Mouse (Mus musculus) stomach, embryonic 15.5 days (tissue): Measurements from ENCODE around the gene Dclk1. TPM values are rescaled to one million over a fixed set of nuclear protein-coding genes. Genes with fewer than 3 reads are reported as not detected.

Experiments used
- ATAC-seq: fragments of 200-750 bp; cut with Nextera tagmentation; 2 replicates; pipeline ENCODE4 v1.8.0; 2017; ENCODE audit warnings: low read depth, moderate number of reproducible peaks, moderate TSS enrichment; ENCODE audit not compliant: insufficient read depth, low FRiP score
- H3K27ac ChIP-seq: fragments of 300-500 bp; sonication (generic); 2 replicates; pipeline ENCODE4 v1.5.1; 2015; ENCODE audit warnings: mild to moderate bottlenecking, inconsistent platforms
- H3K27me3 ChIP-seq: fragments of 300-500 bp; sonication (generic); replicated peaks from 2 replicates; pipeline ENCODE4 v1.6.1; 2015; ENCODE audit warnings: inconsistent platforms
- H3K36me3 ChIP-seq: fragments of 300-500 bp; sonication (generic); 2 replicates; pipeline ENCODE4 v1.6.1; 2015; ENCODE audit warnings: inconsistent platforms
- H3K4me1 ChIP-seq: fragments of 300-500 bp; sonication (generic); 2 replicates; pipeline ENCODE4 v1.6.1; 2015; ENCODE audit warnings: inconsistent platforms
- H3K4me2 ChIP-seq: fragments of 300-500 bp; sonication (generic); 2 replicates; pipeline ENCODE4 v1.6.1; 2015; ENCODE audit warnings: mild to moderate bottlenecking, inconsistent platforms
- H3K4me3 ChIP-seq: fragments of 300-500 bp; sonication (generic); replicated peaks from 2 replicates; pipeline ENCODE4 v1.5.1; 2015; ENCODE audit warnings: inconsistent platforms
- H3K9ac ChIP-seq: fragments of 300-500 bp; sonication (generic); 2 replicates; pipeline ENCODE4 v1.6.1; 2015; ENCODE audit warnings: inconsistent platforms
- H3K9me3 ChIP-seq: fragments of 300-500 bp; sonication (generic); 2 replicates; pipeline ENCODE4 v1.6.1; 2016; ENCODE audit warnings: inconsistent platforms
- WGBS: fragments of 180-500 bp; shearing (Covaris S2); methylation state at CpG from one replicate; pipeline ENCODE4 v1.1.7; 2015; 5-methylcytosine and 5-hydroxymethylcytosine counted together
- polyA plus RNA-seq: library from polyadenylated mRNA; unstranded; fragments of >200 nt; fragmentation: Nextera tagmentation; extraction: Ambion mirVana; gene quantifications from 2 replicates; pipeline ENCODE4 v1.2.1, GENCODE M21; 2015

The Dclk1 gene
- polyA plus RNA-seq, 1 experiment from 2014 or later = 13.4 TPM

DNA sequence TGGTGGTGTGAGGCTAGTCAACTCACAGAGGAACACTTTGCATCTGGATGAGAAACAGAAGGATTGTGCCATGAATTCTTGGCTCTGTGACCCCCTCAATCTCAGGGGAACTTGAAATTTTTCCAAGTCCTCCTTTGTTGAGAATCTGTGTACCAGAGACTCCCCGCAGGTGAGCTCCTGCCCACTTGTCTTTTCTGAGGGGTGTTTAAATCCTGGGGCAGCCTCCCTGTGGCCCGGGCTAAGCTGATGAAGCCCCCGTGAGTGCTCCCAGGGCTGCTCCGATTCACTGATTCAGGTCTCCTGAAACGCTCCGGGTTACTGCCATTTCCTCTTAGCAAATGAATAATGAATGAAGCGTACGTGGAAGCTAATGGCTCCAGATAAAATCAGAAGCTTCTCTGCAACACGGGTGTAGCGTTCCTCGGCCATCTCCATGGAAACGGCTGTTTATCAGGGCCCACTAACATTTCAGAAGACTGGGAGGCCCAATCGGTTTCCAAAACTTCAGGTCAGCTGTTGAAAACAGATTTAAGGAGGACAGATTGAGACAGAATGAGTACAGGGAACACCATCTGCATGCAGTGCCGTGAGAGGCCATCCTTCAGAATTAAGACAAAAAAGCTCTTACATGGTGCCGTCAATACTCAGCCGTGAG, 105.3 kb downstream of the Dclk1 start:
- H3K4me2 ChIP-seq = peak overlapping the region; percentile 3; the same call in 1 of the 2 replicates
- ATAC-seq = no peak

DNA sequence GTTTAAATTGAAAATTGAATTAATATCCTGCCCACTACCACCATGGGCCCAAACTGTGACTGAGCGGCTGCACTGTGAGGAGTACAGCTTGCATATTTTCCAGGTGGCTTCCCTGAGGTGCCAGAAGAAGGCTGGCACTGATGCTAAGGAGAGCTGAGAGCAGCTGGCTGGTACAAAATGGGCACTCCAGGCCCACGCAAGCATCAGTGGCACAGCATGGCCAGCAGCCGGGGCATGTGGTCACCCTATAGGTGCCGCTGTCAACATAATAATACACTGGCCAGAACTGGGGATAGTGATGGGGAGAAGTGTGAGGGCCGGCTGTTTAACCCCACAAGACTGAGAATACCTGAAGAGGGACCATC, 105.8 kb downstream of the Dclk1 start:
- ATAC-seq = no peak
- H3K27me3 ChIP-seq = no peaks in the 10 kb centered on the region
- no peak overlapping the region for H3K27ac ChIP-seq
- H3K9me3 ChIP-seq = no peaks in the 10 kb centered on the region
- WGBS = 83% methylated on average over 5 of the region's 5 CpGs
- H3K4me3 ChIP-seq = no peak overlapping the region
- no peaks in the 10 kb centered on the region for H3K36me3 ChIP-seq
- no peak overlapping the region for H3K9ac ChIP-seq
- no peaks in the 10 kb centered on the region for H3K4me1 ChIP-seq
- peak overlapping the region; percentile 3; the same call in 1 of the 2 replicates for H3K4me2 ChIP-seq

More for the DNA sequence above, 105.3 kb downstream of the Dclk1 start:
- H3K27me3 ChIP-seq = no peaks in the 10 kb centered on the region
- no peaks in the 10 kb centered on the region for H3K36me3 ChIP-seq
- 23% methylated on average over 16 of the region's 16 CpGs for WGBS
- H3K9ac ChIP-seq = no peak overlapping the region
- H3K4me3 ChIP-seq = no peak overlapping the region
- no peaks in the 10 kb centered on the region for H3K4me1 ChIP-seq
- H3K9me3 ChIP-seq = no peaks in the 10 kb centered on the region
- H3K27ac ChIP-seq = no peak overlapping the region

DNA sequence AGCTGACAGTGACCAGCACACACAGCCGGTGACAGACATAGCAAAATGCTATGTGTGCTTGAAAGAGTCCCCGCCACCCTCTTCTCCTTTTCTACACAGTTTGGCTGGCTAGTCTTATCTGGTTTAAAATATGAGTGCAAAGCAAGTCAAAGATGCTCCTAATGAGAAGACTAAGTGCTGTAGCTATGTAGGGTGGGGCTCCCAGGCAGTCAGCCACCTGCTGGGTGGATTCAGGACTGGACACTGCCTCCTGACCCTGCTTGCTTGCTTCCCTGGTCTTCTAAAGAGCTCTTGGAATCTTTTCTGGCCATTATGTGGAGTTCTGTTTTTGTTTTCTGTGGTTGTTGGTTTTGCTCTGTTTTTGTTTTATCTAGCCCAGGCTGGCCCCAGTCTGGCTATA, 108.0 kb downstream of the Dclk1 start:
- no peaks in the 10 kb centered on the region for H3K9me3 ChIP-seq
- ATAC-seq = no peak
- WGBS = 89% methylated on average over 2 of the region's 2 CpGs

DNA sequence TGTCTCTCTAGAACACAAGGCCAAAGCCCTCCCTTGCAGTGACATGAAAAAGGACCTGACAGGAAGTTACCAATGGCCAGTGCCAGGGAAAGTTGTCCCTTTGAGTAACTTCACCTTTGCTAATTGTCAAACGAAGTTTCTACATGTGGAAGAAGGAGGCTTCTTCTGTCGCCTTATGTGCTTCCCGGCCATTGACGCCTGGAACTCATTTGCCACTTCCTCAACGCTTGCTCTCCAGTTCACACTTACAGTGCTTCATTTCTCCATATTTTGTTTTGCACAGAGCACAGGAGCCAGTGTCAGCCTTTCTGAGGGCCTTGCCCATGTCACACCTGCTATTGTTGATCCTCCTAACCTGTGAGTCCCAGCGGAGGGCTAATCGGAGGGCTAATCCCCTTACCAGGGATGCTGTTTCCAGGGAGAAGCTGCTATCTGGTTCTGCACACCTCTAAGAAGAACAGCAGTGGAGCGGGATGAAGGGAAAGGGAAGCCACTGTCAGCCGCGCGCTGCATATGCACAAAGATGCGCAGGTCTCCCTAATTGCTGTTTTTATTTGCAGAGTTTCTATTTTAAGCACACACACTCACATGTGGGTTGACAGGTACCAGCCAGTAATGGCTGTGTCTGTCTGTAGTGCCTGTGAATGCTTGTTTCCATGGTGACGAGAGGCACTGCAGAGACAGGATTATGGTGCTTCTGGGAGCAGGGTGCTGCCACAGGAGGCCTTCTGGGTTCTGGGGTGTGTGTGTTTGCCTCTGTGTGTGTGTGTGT, 109.3 kb downstream of the Dclk1 start:
- Histone ChIP-seq H3K4me2 (no peak overlapping the region), H3K4me3 (no peak overlapping the region), H3K27me3 (no peaks in the 10 kb centered on the region), H3K4me1 (peaks cover 8% of the 10 kb centered on the region; the same call in 1 of the 2 replicates), H3K9ac (no peak overlapping the region), H3K9me3 (no peaks in the 10 kb centered on the region), H3K36me3 (no peaks in the 10 kb centered on the region), H3K27ac (no peak overlapping the region)
- WGBS = 67% methylated on average over 13 of the region's 13 CpGs
- ATAC-seq = no peak; the same call in 1 of the 2 replicates

More for the DNA sequence above, 108.0 kb downstream of the Dclk1 start:
- Histone ChIP-seq H3K27ac (no peak overlapping the region), H3K27me3 (no peaks in the 10 kb centered on the region), H3K9ac (no peak overlapping the region), H3K4me2 (no peak overlapping the region), H3K4me1 (peaks cover 8% of the 10 kb centered on the region; the same call in 1 of the 2 replicates), H3K4me3 (no peak overlapping the region), H3K36me3 (no peaks in the 10 kb centered on the region)

DNA sequence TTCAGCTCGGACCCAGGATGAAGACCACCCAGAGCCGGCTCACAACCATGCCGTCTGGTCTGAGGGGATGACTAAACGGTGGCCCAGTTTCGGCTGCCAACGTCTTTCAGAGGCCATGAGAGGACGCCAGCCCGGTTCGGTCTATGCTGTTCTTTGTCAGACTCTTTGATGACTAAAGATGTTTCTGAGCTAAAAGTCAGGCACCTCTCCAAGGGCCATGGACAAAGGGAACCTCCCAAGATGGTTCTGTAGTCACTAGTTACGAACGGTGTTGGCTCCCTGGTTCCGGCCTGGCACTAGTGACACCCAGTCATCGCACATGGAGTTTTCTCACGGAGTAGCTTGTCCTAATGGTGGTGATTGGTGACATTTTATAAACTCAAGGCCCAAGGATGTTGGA, 110.4 kb downstream of the Dclk1 start:
- 84% methylated on average over 14 of the region's 14 CpGs for WGBS
- ATAC-seq = no peak
- no peak overlapping the region for H3K4me2 ChIP-seq
- H3K9me3 ChIP-seq = no peaks in the 10 kb centered on the region
- no peaks in the 10 kb centered on the region for H3K36me3 ChIP-seq
- no peak overlapping the region for H3K9ac ChIP-seq
- no peak overlapping the region for H3K27ac ChIP-seq
- peaks cover 8% of the 10 kb centered on the region; the same call in 1 of the 2 replicates for H3K4me1 ChIP-seq
- no peaks in the 10 kb centered on the region for H3K27me3 ChIP-seq
- no peak overlapping the region for H3K4me3 ChIP-seq

DNA sequence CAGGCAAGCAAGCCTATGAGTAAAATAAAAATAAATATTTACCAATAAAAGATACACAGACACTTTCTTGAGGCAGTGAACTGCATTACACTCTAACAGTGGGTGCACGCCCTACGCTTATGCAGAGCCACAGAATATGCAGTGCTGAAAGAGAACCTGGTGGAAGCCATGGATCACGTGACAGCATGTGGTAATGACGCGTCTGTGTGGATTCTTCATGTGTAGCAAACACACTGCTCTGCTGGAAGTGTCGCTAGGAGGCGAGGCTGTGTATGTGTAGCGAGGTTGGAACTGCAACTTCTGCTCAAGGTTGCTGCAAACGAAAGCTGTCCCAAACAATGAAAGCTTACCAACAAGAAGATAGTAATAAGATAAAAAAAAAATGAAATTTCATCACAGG, 111.0 kb downstream of the Dclk1 start:
- Histone ChIP-seq H3K36me3 (no peaks in the 10 kb centered on the region), H3K9me3 (no peaks in the 10 kb centered on the region), H3K4me2 (no peak overlapping the region), H3K27ac (no peak overlapping the region), H3K4me3 (no peak overlapping the region), H3K27me3 (no peaks in the 10 kb centered on the region), H3K4me1 (peaks cover 8% of the 10 kb centered on the region; the same call in 1 of the 2 replicates), H3K9ac (no peak overlapping the region)
- ATAC-seq = no peak
- WGBS = 80% methylated on average over 9 of the region's 9 CpGs

DNA sequence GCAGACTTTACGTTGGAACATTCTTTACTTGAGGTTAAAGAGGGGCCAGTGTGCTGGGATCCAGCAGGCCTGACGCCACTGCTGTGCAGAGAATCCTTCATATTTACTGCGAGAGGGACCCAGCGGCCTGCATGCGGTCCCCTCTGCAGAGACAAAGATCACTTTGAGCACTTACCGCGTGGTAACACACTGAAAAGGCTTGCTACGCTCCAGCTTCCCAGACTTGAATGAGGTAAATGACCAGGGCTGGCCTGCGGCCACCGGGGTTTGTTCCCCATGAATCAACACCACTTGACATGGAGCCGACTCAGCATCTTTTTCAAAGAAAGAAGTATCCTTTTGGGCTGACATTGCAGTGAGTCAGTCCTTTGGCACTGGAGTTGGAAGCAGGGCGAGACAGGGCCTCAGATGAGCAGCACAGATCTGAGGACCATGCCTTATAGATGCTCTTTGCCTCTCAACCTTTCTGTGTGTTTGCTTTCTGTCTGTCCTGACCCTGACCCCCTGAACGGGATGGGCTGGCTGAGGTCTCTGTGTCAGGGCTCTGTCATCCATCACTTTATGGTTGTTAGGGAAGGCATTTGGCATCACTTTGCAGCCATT, 111.8 kb downstream of the Dclk1 start:
- no peak overlapping the region for H3K4me3 ChIP-seq
- peaks cover 8% of the 10 kb centered on the region; the same call in 1 of the 2 replicates for H3K4me1 ChIP-seq
- H3K27me3 ChIP-seq = no peaks in the 10 kb centered on the region
- no peaks in the 10 kb centered on the region for H3K36me3 ChIP-seq
- H3K9me3 ChIP-seq = no peaks in the 10 kb centered on the region
- ATAC-seq = peak; percentile 47; the same call in 1 of the 2 replicates
- 42% methylated on average over 13 of the region's 13 CpGs for WGBS
- H3K4me2 ChIP-seq = no peak overlapping the region
- no peak overlapping the region for H3K9ac ChIP-seq
- no peak overlapping the region for H3K27ac ChIP-seq

DNA sequence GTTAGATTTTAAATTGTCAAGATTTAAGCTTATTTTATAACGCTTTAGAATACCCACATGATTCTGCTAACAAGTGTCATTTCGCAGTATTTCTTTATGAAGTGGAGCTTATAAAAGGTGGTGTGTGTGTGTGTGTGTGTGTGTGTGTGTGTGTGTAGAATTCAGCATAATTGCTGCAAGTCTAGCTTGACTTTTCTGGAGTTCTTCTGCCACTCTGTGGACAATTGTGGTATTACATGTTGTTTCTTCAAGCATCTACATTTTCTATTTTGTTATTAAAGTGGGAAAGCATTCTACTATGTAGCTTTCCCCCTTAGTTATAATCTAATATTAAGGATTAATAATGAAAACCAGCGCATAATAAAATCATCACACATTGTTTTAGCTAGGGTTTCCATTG, 112.6 kb downstream of the Dclk1 start:
- ATAC-seq = no peak
- Histone ChIP-seq H3K4me1 (peaks cover 8% of the 10 kb centered on the region; the same call in 1 of the 2 replicates), H3K27ac (no peak overlapping the region)

DNA sequence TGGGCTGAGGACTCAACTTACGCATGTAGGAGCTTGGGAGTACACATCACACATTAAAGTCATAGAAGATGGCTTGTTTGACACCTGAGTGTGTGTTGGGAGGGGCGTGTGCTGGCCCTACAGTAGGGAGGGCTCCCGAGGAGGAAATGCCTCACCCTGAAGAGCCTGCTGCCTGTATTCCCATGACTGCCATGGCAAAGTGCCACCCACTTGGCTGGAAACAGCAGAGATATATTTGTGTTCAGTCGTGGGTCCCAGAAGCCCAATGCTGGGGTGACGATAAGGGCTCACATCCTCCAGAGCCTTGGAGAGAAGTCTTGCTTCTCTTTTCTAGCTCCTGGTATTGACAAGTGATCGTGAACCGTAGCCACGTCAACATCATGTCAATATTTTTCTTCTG, 116.3 kb downstream of the Dclk1 start:
- H3K27ac ChIP-seq = no peak overlapping the region
- 82% methylated on average over 8 of the region's 8 CpGs for WGBS
- H3K4me1 ChIP-seq = peaks cover 6% of the 10 kb centered on the region; the same call in 1 of the 2 replicates
- H3K4me2 ChIP-seq = no peak overlapping the region
- no peaks in the 10 kb centered on the region for H3K36me3 ChIP-seq
- no peaks in the 10 kb centered on the region for H3K27me3 ChIP-seq
- ATAC-seq = no peak
- no peaks in the 10 kb centered on the region for H3K9me3 ChIP-seq
- no peak overlapping the region for H3K9ac ChIP-seq
- no peak overlapping the region for H3K4me3 ChIP-seq

More for the DNA sequence above, 112.6 kb downstream of the Dclk1 start:
- Histone ChIP-seq H3K9me3 (no peaks in the 10 kb centered on the region), H3K36me3 (no peaks in the 10 kb centered on the region), H3K4me2 (no peak overlapping the region), H3K9ac (no peak overlapping the region), H3K4me3 (no peak overlapping the region), H3K27me3 (no peaks in the 10 kb centered on the region)
- 15% methylated on average over 3 of the region's 3 CpGs for WGBS

DNA sequence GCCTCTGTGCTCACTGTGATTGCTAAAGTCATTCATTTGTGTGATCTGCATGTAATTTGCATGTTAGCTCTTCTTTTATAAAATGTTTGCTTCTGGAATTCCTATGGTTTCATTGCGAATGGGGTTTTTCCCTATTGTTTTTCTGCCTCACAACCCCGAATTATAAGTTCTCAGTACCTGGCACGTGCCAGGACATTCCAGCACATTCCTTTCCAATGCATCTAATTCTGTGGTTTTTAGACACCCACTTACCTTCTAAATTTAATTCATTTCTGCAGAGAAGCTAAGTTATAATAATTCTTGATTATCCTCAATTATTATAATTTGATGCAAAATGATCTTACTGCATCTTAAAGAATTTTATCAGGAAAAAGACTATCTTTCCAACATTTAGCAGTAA, 118.7 kb downstream of the Dclk1 start:
- no peaks in the 10 kb centered on the region for H3K9me3 ChIP-seq
- H3K9ac ChIP-seq = no peak overlapping the region
- H3K4me1 ChIP-seq = no peaks in the 10 kb centered on the region
- no peak overlapping the region for H3K27ac ChIP-seq
- no peak for ATAC-seq
- no peak overlapping the region for H3K4me3 ChIP-seq
- no peaks in the 10 kb centered on the region for H3K36me3 ChIP-seq
- H3K27me3 ChIP-seq = no peaks in the 10 kb centered on the region
- no peak overlapping the region for H3K4me2 ChIP-seq
- WGBS = 86% methylated on average over 3 of the region's 3 CpGs

DNA sequence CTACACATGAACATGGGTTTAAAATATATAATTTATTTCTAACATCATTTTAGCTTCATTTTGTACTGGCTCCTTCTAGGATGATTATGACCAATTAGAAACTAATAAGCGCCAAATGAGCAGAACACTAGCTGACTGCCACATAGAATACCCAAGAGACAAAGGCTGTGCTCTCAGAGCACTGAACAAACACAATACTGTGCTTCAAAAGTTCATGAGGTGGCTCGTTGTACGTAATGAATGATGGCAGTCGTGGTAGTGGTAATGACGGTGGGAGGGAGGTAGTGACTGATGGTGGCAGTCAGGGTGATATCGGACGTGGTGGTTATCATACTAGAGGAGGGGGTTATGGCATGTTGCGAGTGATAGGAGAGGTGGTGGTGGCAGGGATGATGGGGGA, 125.0 kb downstream of the Dclk1 start:
- WGBS = 90% methylated on average over 8 of the region's 8 CpGs
- no peaks in the 10 kb centered on the region for H3K4me1 ChIP-seq
- no peaks in the 10 kb centered on the region for H3K9me3 ChIP-seq

DNA sequence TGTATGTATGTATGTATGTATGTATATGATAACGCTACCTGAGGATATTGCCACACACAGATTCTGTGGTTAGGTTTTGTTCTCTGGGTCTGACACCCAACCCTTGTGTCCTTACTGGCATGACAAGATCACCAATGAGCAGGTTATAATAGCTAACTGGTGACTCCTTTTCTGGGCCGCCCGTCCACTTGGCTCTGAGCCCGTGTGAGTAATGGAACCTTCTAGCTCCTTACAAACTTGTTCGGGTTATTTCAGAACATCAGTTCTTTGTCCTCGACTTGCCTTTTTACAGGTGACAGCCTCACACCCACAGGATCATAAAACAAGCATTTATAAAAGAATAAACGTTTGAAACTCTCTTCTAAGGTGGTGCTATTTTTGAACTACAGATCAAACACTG, 127.0 kb downstream of the Dclk1 start:
- H3K4me2 ChIP-seq = no peak overlapping the region
- no peaks in the 10 kb centered on the region for H3K36me3 ChIP-seq
- no peak for ATAC-seq
- 65% methylated on average over 7 of the region's 7 CpGs for WGBS
- no peaks in the 10 kb centered on the region for H3K27me3 ChIP-seq
- H3K4me1 ChIP-seq = no peaks in the 10 kb centered on the region
- no peak overlapping the region for H3K27ac ChIP-seq
- no peak overlapping the region for H3K9ac ChIP-seq
- no peak overlapping the region for H3K4me3 ChIP-seq
- H3K9me3 ChIP-seq = no peaks in the 10 kb centered on the region

More for the DNA sequence above, 125.0 kb downstream of the Dclk1 start:
- Histone ChIP-seq H3K27me3 (no peaks in the 10 kb centered on the region), H3K27ac (no peak overlapping the region), H3K4me3 (no peak overlapping the region), H3K9ac (no peak overlapping the region), H3K36me3 (no peaks in the 10 kb centered on the region), H3K4me2 (no peak overlapping the region)
- ATAC-seq = no peak
